Mouse (Mus musculus): ENCODE data around the gene Cdca4. TPM values are rescaled to one million over a fixed set of nuclear protein-coding genes. Genes with fewer than 3 reads are reported as not detected.

Gene Cdca4
- total RNA-seq, 2 experiments from 2014 or later: 22.1 to 35.5 TPM

Other genes starting within 250 kb of the Cdca4 start
- gene Inf2, start 240.6 kb downstream of the Cdca4 start, total RNA-seq (2015; ENCODE audit: low replicate concordance): 3.1 and 4.6 TPM in 2 replicates
- gene Inf2, start 240.6 kb downstream of the Cdca4 start, total RNA-seq (2017; ENCODE audit: low replicate concordance): 0.94 and 3.5 TPM in 2 replicates
- 20.5 and 32.3 TPM in 2 replicates for gene Adssl1, start 209.4 kb downstream of the Cdca4 start, total RNA-seq (2015; ENCODE audit: low replicate concordance)
- gene Adssl1, start 209.4 kb downstream of the Cdca4 start, total RNA-seq (2017; ENCODE audit: low replicate concordance): 23.8 and 24.4 TPM in 2 replicates
- 45.0 and 45.4 TPM in 2 replicates for gene Siva1, start 184.7 kb downstream of the Cdca4 start, total RNA-seq (2015; ENCODE audit: low replicate concordance)
- 65.9 and 114 TPM in 2 replicates for gene Siva1, start 184.7 kb downstream of the Cdca4 start, total RNA-seq (2017; ENCODE audit: low replicate concordance)
- gene Akt1, start 154.5 kb downstream of the Cdca4 start, total RNA-seq (2015; ENCODE audit: low replicate concordance): 20.9 and 30.7 TPM in 2 replicates
- gene Akt1, start 154.5 kb downstream of the Cdca4 start, total RNA-seq (2017; ENCODE audit: low replicate concordance): 25.1 and 26.3 TPM in 2 replicates
- 2.3 TPM in 1 of 2 replicates, not detected in the other for gene Zbtb42, start 150.6 kb downstream of the Cdca4 start, total RNA-seq (2015; ENCODE audit: low replicate concordance)
- gene Zbtb42, start 150.6 kb downstream of the Cdca4 start, total RNA-seq (2017; ENCODE audit: low replicate concordance): 0.42 and 1.2 TPM in 2 replicates
- not detected in 2 replicates for gene Cep170b, start 109.0 kb downstream of the Cdca4 start, total RNA-seq (2015; ENCODE audit: low replicate concordance)
- gene Cep170b, start 109.0 kb downstream of the Cdca4 start, total RNA-seq (2017; ENCODE audit: low replicate concordance): 0.51 TPM in 1 of 2 replicates, not detected in the other
- 31.9 and 42.8 TPM in 2 replicates for gene Pld4, start 68.8 kb downstream of the Cdca4 start, total RNA-seq (2015; ENCODE audit: low replicate concordance)
- gene Pld4, start 68.8 kb downstream of the Cdca4 start, total RNA-seq (2017; ENCODE audit: low replicate concordance): 14.6 and 26.6 TPM in 2 replicates
- gene Ahnak2, start 26.8 kb downstream of the Cdca4 start, total RNA-seq (2015; ENCODE audit: low replicate concordance): not detected in 2 replicates
- gene Ahnak2, start 26.8 kb downstream of the Cdca4 start, total RNA-seq (2017; ENCODE audit: low replicate concordance): 0.09 TPM in 1 of 2 replicates, not detected in the other
- not detected in 2 replicates for gene Clba1, start 20.5 kb downstream of the Cdca4 start, total RNA-seq (2015; ENCODE audit: low replicate concordance)
- gene Clba1, start 20.5 kb downstream of the Cdca4 start, total RNA-seq (2017; ENCODE audit: low replicate concordance): 0.42 TPM in 1 of 2 replicates, not detected in the other
- gene Gpr132, start 38.8 kb upstream of the Cdca4 start, total RNA-seq (2015; ENCODE audit: low replicate concordance): 1.9 and 2.3 TPM in 2 replicates
- 1.1 and 2.1 TPM in 2 replicates for gene Gpr132, start 38.8 kb upstream of the Cdca4 start, total RNA-seq (2017; ENCODE audit: low replicate concordance)
- not detected in 2 replicates for gene Jag2, start 100.4 kb upstream of the Cdca4 start, total RNA-seq (2015; ENCODE audit: low replicate concordance)
- gene Jag2, start 100.4 kb upstream of the Cdca4 start, total RNA-seq (2017; ENCODE audit: low replicate concordance): not detected in 2 replicates
- 2.7 TPM in 1 of 2 replicates, not detected in the other for gene Nudt14, start 112.7 kb upstream of the Cdca4 start, total RNA-seq (2015; ENCODE audit: low replicate concordance)
- gene Nudt14, start 112.7 kb upstream of the Cdca4 start, total RNA-seq (2017; ENCODE audit: low replicate concordance): 1.1 TPM in 1 of 2 replicates, not detected in the other
- gene Btbd6, start 147.1 kb upstream of the Cdca4 start, total RNA-seq (2015; ENCODE audit: low replicate concordance): 2.3 TPM in 1 of 2 replicates, not detected in the other
- 1.9 and 2.9 TPM in 2 replicates for gene Btbd6, start 147.1 kb upstream of the Cdca4 start, total RNA-seq (2017; ENCODE audit: low replicate concordance)
- gene Brf1, start 171.3 kb upstream of the Cdca4 start, total RNA-seq (2015; ENCODE audit: low replicate concordance): 14.6 and 20.9 TPM in 2 replicates
- 35.9 and 52.0 TPM in 2 replicates for gene Brf1, start 171.3 kb upstream of the Cdca4 start, total RNA-seq (2017; ENCODE audit: low replicate concordance)
- 10.7 and 18.3 TPM in 2 replicates for gene Pacs2, start 185.1 kb upstream of the Cdca4 start, total RNA-seq (2015; ENCODE audit: low replicate concordance)
- 12.7 and 14.5 TPM in 2 replicates for gene Pacs2, start 185.1 kb upstream of the Cdca4 start, total RNA-seq (2017; ENCODE audit: low replicate concordance)
- not detected in 2 replicates for gene Tex22, start 245.1 kb upstream of the Cdca4 start, total RNA-seq (2015; ENCODE audit: low replicate concordance)
- gene Tex22, start 245.1 kb upstream of the Cdca4 start, total RNA-seq (2017; ENCODE audit: low replicate concordance): 0.42 TPM in 1 of 2 replicates, not detected in the other

All from erythroblast, adult 5-6 weeks (primary cell).